ENCODE assay signal across 15 mouse cellular contexts in genomic region chr14:54098122-54098775, GRCm38 (mm10).
A peak's percentile ranks its signal among the peaks of the same experiment; 100 is the strongest.
DNase-seq lines count a peak whose midpoint lies in the region; ATAC-seq and TF ChIP-seq lines count a peak whose summit lies in the region.
"Had no signal": no experiment of that assay in that cellular context is flagged by ENCODE, and none has a peak within 500 bp of the region (broad histone marks: within the 10 kb centered on the region; RNA-seq: fewer than 3 reads in every experiment).

No protein-coding gene starts in this region.

- H3K27me3 ChIP-seq in heart, postnatal 0 days (ENCODE audit: control insufficient read depth, insufficient read depth, low read length): no peaks in the 10 kb centered on the region
- H3K27me3 ChIP-seq in intestine, embryonic 15.5 days (replicated peaks): no peaks in the 10 kb centered on the region
- H3K27me3 ChIP-seq in stomach, embryonic 14.5 days (ENCODE audit: control insufficient read depth, insufficient read depth, low read length): no peaks in the 10 kb centered on the region
- H3K27me3 ChIP-seq: forebrain, embryonic 15.5 days; midbrain, embryonic 15.5 days; neural tube, embryonic 12.5 days had no signal

- no peak overlapping the region for H3K9ac ChIP-seq in heart, postnatal 0 days (replicated peaks; ENCODE audit: low read depth, low read length)
- H3K9ac ChIP-seq in intestine, embryonic 15.5 days: no peak overlapping the region
- no peak overlapping the region for H3K9ac ChIP-seq in stomach, embryonic 14.5 days (replicated peaks; ENCODE audit: low read depth, low read length)
- H3K9ac ChIP-seq: forebrain, embryonic 15.5 days; midbrain, embryonic 15.5 days; neural tube, embryonic 12.5 days had no signal

- no peak for ATAC-seq in heart, postnatal 0 days (ENCODE audit: insufficient read depth, low read depth)
- peak; percentile 72 for ATAC-seq in intestine, embryonic 15.5 days
- ATAC-seq in stomach, embryonic 14.5 days (ENCODE audit: insufficient number of reproducible peaks, insufficient read depth, low FRiP score, low read depth): peak; percentile 79; the same call in 1 of the 2 replicates
- ATAC-seq: forebrain, embryonic 15.5 days; midbrain, embryonic 15.5 days had no signal

- TF ChIP-seq EP300 in heart, postnatal 0 days (IDR thresholded peaks at IDR 0.05; ENCODE audit: low read depth): no peak

- no peak overlapping the region for H3K4me3 ChIP-seq in heart, postnatal 0 days (ENCODE audit: low read depth, low read length)
- H3K4me3 ChIP-seq in intestine, embryonic 15.5 days (replicated peaks): no peak overlapping the region
- H3K4me3 ChIP-seq in stomach, embryonic 14.5 days (ENCODE audit: low read depth, low read length): no peak overlapping the region
- H3K4me3 ChIP-seq: forebrain, embryonic 15.5 days; midbrain, embryonic 15.5 days; neural tube, embryonic 12.5 days had no signal

- TF ChIP-seq CTCF in heart, postnatal 0 days (IDR thresholded peaks at IDR 0.05; ENCODE audit: low read depth): no peak

- H3K27ac ChIP-seq in heart, postnatal 0 days (ENCODE audit: low read depth): no peak overlapping the region
- H3K27ac ChIP-seq in intestine, embryonic 15.5 days: no peak overlapping the region
- H3K27ac ChIP-seq in stomach, embryonic 14.5 days (ENCODE audit: low read length): no peak overlapping the region
- H3K27ac ChIP-seq: forebrain, embryonic 15.5 days; midbrain, embryonic 15.5 days; neural tube, embryonic 12.5 days had no signal

- no peaks in the 10 kb centered on the region for H3K36me3 ChIP-seq in heart, postnatal 0 days (replicated peaks; ENCODE audit: control insufficient read depth, insufficient read depth, low read length)
- no peaks in the 10 kb centered on the region for H3K36me3 ChIP-seq in intestine, embryonic 15.5 days
- no peaks in the 10 kb centered on the region for H3K36me3 ChIP-seq in stomach, embryonic 14.5 days (ENCODE audit: control insufficient read depth, insufficient read depth, low read length)
- H3K36me3 ChIP-seq: forebrain, embryonic 15.5 days; midbrain, embryonic 15.5 days; neural tube, embryonic 12.5 days had no signal

- DNase-seq in heart, postnatal 0 days (ENCODE audit: low spot score): peak; percentile 16
- DNase-seq in heart, adult 9 months (ENCODE audit: low spot score in 2 of 2): no peak
- peak; percentile 25 for DNase-seq in R1 (ENCODE audit: low read depth, low spot score)
- DNase-seq in left cerebral cortex, adult 9 months (ENCODE audit: low spot score in 2 of 2): no peak
- no peak for DNase-seq in layer of hippocampus, adult 9-10 months (ENCODE audit: low spot score)
- DNase-seq: B cell, adult 2 months; cerebellum, adult 11-12 months; heart, postnatal 4 days; kidney, postnatal 25 days had no signal

- 49% methylated on average over 10 of the region's 10 CpGs for WGBS in heart, postnatal 0 days
- WGBS in intestine, embryonic 15.5 days: 35% methylated on average over 10 of the region's 10 CpGs
- WGBS in stomach, embryonic 14.5 days: 38% methylated on average over 10 of the region's 10 CpGs

- no peaks in the 10 kb centered on the region for H3K9me3 ChIP-seq in heart, postnatal 0 days (replicated peaks; ENCODE audit: control insufficient read depth, low read length)
- no peaks in the 10 kb centered on the region for H3K9me3 ChIP-seq in intestine, embryonic 15.5 days
- no peaks in the 10 kb centered on the region for H3K9me3 ChIP-seq in stomach, embryonic 14.5 days (ENCODE audit: control insufficient read depth, low read depth, low read length)
- H3K9me3 ChIP-seq: forebrain, embryonic 15.5 days; midbrain, embryonic 15.5 days; neural tube, embryonic 12.5 days had no signal

- H3K4me2 ChIP-seq in heart, postnatal 0 days (ENCODE audit: low read depth, low read length): no peak overlapping the region
- peak overlapping the region; percentile 33 for H3K4me2 ChIP-seq in intestine, embryonic 15.5 days (replicated peaks)
- H3K4me2 ChIP-seq in stomach, embryonic 14.5 days (replicated peaks; ENCODE audit: low read depth, low read length): 0 out of 2 replicates have a peak overlapping the region, but pooled peaks have one; percentile 5
- H3K4me2 ChIP-seq: forebrain, embryonic 15.5 days; liver, embryonic 11.5 days; midbrain, embryonic 15.5 days; neural tube, embryonic 12.5 days had no signal

- H3K4me1 ChIP-seq in heart, postnatal 0 days (ENCODE audit: control insufficient read depth, insufficient read depth): peaks cover 14% of the 10 kb centered on the region; the same call in 1 of the 2 replicates
- H3K4me1 ChIP-seq in intestine, embryonic 15.5 days (replicated peaks): peaks cover 16% of the 10 kb centered on the region
- peaks cover 23% of the 10 kb centered on the region for H3K4me1 ChIP-seq in stomach, embryonic 14.5 days (ENCODE audit: control insufficient read depth, insufficient read depth, low read length)
- H3K4me1 ChIP-seq: forebrain, embryonic 15.5 days; neural tube, embryonic 12.5 days had no signal

Comparison
In these comparisons a context has a peak if more than half of its experiments do, and no peak if none do; other contexts are left out.
1. DNase-seq: peak in heart, postnatal 0 days (single experiment) and R1 (single experiment); none in heart, adult 9 months (0 of 2), left cerebral cortex, adult 9 months (0 of 2) and layer of hippocampus, adult 9-10 months (single experiment).